Mouse (Mus musculus) bone marrow macrophage, adult 2 months (primary cell): ENCODE measurements around the gene Dmd.
"Not testable (repeated sequence)": the region's sequence is repeated elsewhere in the genome, so short reads cannot be mapped to it uniquely, and the experiment has no call there.

Experiments
- CTCF ChIP-seq: IDR thresholded peaks from 2 replicates; pipeline ENCODE4 v1.5.1; 2012; ENCODE audit warnings: low read depth, mild to moderate bottlenecking, low read length, moderate library complexity
- POLR2A ChIP-seq: IDR thresholded peaks from 2 replicates; pipeline ENCODE4 v1.6.1; 2012; ENCODE audit warnings: mild to moderate bottlenecking, low read depth, low read length, borderline replicate concordance

DNA sequence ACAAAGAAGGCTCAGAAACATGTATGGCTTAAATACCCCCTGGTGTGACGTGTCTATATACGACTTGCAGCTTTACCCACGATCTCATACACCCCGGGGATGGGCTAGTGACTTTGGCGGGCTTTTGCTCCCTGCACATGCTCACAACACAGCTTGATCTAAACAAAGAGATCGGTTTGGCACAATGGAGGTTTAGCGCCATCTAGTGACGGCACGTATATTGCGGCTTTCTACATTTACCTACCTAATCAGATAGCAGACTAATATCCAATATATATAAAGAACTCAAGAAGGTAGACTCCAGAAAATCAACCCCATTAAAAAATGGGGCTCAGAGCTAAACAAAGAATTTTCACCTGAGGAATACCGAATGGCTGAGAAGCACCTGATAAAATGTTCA is 926.7 kb downstream of the Dmd start:
- TF ChIP-seq POLR2A, CTCF: not testable (repeated sequence)
